Mouse (Mus musculus) skeletal muscle tissue, adult 2 months (tissue): Measurements from ENCODE around the gene Dhrs3.
A peak's percentile ranks its signal among the peaks of the same experiment; 100 is the strongest.

Source experiments
- DNase-seq: peaks from one replicate; pipeline ENCODE4 v3.0.0-alpha.2; 2012; ENCODE audit warnings: low read depth, low spot score

Gene Dhrs3

DNA sequence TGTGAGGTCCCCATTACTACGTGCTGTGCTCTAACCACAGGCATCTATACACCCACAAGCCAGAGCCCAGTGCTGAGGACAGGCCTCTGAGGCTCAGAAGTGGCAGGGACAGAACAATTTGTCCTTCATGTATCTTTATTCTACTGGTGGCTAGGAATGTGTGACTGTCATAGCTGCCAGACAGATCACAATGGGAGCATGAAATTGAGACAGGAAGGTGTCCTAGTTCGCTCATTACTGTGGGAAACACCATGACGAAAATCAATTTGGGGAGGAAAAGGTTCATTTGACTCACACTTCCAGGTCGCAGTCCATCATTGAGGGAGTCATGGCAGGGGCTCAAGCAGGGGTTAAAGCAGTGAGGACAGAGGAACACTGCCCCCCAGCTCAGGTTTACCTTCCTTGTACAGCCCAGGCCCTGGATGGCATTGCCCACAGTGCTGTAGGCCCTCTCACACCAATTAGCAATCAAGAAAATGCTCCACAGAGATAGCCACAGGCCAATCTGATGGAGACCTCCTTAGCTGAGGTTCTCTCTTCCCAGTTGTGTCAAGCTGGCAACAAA is 47.3 kb downstream of the Dhrs3 start:
- no peak for DNase-seq

DNA sequence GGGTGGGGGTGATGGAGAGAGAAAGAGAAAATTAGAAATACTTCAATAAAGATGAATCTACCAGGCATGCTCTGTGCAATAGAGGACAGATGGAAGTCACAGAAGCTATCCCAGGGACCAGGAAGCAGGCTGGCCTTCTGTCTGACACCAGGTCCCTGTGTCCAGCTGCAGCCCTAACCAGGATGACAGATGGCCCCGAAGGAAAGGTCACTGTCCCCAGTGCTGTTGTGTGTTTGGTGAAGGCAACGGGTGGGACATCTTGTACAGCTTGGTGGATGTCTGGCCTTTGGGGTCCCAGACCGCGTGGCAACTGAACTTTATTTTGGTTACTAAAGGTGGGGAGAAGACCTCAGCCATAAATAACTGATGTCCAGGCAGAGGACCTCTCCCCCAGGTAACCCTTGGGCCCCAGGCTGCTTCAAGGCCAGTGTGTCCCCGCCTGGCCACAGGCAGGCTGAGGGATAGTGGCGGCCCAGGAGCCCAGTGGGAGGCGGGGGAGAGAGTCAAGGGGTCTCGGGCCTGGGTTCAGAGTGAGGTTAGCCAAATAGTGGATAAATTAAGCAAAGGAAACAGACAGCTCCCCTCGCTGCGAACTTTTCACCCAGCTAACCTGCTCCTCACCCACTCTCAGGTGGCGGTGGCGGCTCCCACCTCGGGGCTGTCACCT is 48.3 kb downstream of the Dhrs3 start:
- DNase-seq: no peak

DNA sequence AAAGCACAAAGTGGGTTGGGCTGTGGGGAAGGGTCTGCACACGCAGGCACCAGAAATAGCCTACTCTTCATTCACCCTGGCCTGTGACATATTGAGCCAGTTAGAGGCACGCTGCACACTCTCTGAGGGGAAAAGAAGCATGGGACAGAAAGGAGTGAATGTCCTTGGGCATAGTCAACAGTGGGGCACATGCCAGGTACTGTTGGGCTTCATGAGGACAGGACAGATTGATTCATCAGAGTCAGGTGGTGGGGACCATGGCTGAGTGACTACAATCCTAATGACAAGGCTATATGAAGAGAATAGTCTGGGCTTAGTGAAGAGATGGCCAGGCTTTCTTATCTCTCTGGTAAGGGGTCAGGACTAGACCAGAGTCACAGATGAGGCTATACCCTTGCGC is 49.8 kb downstream of the Dhrs3 start:
- no peak for DNase-seq

DNA sequence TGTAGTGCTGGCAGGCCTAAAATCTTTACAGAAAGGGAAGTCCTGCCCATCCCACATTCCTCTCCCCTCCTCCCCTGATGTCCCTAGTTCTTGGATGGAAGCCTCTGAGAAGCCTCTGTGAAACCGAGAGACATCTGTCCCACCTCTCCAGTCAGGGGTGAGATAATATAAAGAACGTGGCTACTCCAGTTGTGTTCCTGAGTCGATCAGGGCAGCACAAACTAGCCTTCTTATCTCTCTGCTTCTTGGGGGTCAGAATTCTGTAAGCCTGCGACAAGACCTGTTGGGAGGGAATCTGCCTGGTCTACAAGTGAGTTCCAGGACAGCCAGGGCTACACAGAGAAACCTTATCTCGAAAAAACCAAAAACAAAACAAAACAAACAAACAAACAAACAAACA is 50.6 kb downstream of the Dhrs3 start:
- DNase-seq: no peak

DNA sequence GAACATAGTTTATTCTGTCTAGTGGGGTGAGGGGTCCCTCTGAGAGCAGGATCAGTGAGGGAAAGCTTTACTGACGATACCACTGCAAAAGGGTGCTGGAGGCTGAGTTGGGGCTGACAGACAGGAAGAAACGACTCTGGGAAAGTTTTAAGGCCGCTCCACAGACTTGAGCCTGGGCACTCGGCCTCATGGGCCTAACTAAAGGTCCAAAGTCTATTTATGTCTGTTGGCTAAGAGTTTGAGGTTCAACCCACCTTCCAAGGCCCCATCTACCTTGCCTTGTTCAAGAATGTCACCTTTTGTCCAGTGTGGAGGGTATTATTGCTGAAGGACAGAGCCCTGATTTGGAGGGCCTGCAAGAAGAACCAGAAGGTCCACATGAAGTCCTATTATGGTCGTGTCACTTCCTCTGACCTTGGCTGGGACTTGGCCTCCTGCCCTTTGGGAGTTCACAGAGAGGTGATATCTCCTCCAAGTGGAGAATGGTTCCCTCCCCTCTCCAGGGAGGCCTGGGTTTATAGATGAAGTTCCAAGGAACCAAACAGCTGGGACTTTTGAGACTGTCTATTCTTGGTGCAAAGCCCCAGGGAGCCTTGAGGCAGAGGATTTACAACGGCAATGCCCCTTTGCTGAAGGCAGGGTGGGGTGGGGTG is 55.2 kb downstream of the Dhrs3 start:
- DNase-seq: peak; percentile 78

DNA sequence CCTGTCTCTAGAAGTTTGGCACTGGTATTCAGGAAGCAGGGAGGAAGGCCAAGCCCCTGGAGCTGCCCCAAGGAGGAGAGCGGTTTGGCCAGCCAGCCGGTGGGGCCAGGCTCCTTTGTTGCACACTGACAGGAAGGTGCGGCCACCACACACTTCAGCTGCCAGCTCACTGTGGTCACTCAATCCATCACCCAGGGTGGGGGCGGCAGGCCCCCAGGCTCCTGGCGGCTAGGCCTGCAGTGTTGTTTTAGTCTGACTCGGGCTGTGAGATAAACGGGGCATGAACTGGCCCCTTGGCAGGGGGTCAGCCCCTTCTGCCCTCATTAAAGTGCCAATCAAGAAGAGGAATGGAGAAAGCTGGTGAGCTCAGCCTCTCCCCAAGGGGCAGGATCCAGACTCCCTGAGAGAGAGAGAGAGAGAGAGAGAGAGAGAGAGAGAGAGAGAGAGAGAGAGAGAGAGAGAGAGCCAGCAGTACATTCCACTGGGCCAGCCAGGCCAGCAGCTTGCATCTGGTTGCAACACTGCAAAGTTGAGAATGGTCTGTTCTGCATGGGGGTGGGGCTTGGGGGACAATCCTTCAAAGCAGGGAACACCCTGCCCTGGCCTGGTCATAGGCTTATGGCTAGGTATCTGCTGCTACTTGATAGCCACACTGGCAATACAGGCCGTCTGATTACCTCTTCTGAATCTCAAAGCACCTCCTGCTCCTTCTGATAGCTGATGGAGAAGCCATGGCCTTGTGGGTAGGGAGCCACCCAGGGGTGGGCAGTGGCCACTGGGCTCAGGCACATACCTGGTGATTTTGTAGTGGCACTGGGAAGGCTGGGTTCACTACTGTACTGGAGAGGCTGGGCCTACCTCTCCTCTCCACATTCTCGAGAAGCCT is 57.1 kb downstream of the Dhrs3 start:
- peak; percentile 77 for DNase-seq

DNA sequence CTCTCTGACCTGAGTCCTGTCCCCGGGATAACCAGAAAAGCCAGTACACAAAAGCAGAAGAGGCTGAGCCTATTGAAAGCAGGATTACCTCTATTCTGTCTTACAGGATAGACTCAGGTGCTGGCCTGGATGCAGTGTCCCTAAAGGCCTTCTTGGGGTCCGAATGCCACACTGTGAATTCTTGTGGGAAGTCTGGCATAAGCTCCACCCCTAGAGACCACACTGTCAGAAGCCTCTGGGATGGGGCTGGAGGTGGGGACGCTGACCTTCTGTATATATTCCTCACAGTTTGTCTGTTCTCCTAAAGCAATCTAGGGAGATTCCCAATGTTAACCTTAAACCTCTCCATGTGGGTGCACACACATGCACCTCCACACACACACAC is 57.7 kb downstream of the Dhrs3 start:
- no peak for DNase-seq

DNA sequence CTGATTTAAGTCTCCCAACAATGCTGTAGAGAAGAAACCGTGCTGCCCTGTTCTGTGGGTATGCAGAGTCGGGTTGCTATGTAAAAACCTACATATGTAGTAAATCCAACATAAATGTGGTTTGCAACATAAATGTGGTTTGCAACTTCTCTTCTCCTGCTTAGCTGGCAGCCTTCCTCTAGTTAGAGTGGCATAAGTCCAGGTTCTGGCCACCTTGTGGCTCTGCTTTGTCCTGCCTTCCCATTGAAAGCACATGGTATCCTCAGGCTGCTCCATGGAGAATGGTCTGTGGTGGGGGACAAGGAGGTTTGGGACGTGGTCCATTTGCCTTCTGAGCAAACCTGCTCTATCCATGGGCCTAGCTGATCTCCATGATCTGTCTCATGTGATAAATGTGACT is 58.3 kb downstream of the Dhrs3 start:
- DNase-seq: no peak

DNA sequence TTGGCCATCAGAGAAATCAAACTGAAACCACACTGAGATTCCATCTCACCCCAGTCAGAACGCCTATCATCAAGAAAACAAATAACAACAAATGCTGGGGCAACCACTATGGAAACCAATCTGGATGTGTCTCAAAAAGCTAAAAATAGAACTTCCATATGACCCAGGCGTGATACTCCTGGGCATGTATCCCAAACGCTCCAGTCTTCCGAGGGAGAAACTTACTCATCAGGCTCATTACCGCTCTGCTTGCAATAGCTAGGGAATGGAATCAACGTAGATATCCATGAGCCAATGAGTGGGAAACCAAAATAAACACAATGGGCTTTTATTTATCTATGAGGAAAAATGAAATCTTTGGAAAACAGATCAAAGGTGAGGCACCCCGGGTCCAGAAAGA is 59.2 kb downstream of the Dhrs3 start:
- peak; percentile 74 for DNase-seq

DNA sequence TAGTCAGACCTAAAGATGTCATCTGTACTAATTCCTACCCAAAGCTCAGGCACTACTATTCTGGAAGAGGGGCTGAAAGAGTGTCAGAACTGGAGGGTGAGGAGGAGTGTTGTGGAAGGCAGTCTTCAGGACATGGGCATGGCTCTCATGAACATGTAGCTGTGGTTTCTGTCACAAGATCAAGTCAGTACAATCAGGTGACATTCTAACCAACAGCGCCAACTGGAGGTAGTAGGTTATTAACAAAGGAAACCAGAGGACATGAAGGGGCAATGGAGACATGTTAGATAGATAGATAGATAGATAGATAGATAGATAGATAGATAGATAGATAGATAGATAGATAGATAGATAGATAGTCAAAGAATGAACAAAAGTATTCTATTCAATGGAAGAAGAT is 60.8 kb downstream of the Dhrs3 start:
- DNase-seq: no peak

DNA sequence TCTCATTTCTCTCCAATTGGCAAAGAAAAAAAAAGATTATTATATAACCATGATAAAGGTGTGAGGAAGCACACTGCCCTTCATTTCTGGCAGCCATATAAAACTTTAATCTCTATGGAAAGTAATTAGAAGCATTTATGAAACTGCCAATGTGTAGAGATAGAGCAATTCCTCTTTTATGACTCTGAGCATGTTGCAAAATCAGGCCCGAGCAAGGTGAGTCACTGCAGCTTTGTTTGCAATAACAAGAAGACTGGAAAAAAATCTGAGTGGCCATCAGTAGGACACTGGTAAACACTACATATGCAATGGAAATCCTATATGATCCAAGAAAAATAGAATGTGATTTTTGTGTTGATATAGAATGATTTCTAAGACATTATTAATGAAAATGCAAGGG is 63.2 kb downstream of the Dhrs3 start:
- DNase-seq: no peak

DNA sequence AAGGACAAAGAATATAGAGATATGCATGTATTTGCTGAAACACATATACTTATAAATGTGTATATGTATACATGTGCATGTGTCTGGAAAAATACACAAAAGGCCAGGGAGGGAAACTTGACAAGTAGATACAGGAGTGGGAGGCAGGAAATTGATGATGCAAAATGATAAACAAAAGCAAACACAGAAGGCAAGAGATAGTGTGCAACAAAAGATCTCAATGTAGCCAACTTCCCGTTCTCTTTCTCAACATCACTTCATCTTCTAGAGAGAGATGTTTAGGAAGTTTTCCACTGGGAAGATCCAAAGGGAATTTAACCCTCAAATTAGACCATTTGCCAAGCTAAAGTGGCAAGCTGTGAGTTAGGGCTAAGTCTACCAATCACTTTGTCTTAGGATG is 63.7 kb downstream of the Dhrs3 start:
- DNase-seq: no peak

DNA sequence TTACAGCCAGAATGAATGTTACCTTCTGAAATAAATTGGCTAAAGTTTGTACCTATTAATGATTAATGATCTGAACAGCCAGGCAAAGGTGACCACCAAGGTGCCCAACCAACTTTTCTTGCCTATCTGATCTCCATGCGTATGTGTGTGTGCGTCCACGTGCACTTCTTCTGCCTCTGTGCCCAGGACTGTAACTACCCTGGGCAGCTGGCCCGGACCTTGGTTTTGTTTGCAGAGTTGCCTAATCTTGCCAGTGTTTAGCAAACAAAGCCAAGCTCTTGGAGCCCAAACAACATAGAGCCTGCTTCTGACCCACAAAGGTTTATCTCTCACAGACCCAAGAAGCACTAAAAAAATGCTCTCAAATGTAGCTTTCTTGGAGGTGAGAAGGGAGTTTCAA is 64.6 kb downstream of the Dhrs3 start:
- DNase-seq: no peak

DNA sequence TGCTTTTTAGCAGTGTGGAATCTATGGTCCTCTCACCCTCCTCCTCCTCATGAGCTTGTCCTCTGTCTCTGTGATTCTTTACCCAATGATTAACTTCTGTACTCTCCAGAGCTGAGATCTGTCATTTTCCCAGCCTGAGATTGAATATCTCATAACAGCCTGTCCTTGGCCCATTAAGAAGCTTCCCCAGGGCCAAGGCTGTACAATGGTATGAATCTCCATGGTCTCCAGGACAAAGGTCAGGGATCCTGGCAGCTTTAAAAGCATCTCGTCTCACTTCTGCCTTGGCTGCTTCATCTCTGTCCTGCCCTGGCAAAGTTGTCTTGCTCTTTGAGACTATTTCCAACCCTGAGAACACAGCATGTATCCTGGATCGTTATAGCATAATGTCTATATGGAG is 65.1 kb downstream of the Dhrs3 start:
- no peak for DNase-seq

DNA sequence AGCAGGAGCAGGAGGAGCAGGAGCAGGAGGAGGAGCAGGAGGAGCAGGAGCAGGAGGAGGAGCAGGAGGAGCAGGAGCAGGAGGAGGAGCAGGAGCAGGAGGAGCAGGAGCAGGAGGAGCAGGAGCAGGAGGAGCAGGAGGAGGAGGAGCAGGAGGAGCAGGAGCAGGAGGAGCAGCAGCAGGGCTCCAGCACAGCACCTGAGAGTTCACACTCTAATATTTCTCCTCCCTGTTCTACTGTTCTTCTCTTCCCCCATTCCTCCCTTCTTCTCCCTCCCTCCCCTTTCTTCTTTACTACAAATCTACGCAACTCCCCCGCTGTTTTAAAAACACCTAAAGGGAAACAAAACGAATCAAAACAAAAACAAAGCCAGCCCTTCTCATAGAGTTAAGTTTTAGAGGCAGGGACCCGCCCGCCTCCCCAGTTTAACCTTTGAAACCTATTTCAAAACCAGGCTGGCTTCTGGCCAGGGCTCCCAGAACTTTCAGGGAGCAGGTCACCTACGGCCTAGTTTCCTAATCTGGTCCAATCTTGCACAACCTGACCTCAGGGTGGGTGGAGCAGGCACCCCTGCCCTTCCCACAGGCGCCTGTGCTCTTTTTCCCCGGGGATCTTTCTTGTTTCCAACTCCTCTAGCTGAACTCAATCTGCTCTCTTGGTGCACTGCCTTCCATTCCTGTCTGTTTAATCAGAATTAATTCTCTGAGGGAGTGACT is 67.7 kb downstream of the Dhrs3 start:
- DNase-seq: peak; percentile 66

DNA sequence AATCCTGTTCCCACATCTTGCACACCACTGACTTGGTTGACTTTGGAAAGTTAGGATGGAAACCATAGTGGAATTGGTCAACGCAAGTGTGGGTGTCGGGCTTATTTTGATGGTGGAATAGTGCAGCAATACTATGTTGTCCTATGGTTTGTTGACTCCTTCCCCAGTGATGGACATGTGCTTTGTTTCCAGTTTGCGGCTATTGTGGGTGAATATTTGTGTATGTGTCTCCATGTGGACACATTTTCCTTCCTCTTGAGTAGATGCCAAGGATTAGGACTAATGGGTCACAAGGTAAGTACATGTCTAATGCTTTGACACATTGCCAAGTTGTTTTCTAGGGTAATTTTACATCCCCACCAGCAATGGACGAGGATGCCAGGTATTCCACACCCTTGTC is 68.6 kb downstream of the Dhrs3 start:
- DNase-seq: no peak

DNA sequence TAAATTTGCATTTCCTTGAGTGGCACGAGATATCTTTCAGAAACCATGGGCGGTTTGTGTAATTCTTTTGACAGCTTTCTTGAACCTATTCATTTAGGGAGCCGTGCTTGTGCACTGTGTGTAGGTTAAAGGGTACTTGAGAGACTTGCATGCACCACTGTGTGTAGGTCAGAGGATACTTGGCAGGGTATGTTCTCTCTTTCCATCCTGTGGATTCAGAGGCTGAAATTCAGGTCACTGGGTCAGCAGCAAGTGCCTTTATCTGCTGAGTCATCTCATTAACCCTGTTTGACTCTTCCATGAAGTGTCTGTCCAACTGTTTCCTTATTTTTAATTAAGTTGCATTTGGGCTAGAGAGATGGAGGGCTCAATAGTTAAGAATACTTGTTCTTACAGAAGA is 69.1 kb downstream of the Dhrs3 start:
- DNase-seq: no peak

DNA sequence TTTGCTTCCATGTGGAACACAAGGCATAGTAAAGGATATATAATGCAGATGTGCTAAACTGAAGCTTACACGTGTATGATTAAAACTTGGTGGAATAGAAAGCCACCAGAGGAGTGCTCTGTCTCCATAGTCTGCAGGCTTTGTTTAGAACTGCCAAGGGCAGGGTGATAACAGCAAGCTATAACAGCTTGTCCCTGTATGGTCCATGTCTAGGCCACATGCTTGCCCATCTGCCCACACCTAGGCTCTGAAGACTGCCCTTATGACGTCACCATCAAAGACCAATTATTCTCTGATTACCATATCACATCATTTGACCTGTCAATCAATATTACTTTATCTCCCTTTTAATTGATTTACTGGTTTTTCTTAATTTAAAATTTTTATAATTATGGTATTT is 72.6 kb downstream of the Dhrs3 start:
- no peak for DNase-seq

DNA sequence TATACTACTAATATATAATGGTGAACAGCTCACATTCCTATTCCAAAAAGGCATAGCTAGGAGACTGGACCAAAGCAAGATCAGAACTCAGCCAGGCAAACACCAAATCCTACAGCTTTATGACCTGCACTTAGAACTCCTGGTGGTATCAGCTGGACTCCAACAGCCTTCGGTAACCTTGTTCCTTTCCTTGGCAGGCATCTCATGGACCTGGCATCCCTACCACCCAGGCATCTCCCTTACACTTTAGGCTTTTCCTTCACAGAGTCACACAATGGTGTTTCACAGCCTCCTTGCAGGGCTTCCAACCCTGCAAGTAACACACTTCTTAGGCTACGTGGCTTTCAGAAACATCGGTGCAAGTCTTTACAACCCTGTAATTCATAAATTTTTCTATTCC is 75.7 kb downstream of the Dhrs3 start:
- no peak for DNase-seq

DNA sequence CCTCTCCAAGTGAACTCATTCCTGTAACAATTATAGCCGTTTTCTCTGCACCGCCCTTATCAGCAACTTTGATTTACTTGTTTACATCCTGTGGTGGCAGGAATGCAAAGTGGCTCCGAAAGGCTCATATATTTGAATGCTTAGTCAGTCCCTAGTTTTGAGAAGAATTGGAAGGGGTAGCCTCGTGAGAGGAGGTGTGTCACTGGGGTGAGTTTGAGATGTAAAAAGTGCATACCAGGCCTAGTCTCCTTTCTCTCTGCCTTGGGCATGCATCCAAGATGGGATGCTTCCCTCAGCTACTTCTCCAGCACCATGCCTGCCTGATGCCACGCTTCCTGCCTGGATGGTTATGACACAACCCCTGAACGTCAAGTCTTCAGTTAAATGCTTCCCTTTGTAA is 76.4 kb downstream of the Dhrs3 start:
- DNase-seq: no peak

DNA sequence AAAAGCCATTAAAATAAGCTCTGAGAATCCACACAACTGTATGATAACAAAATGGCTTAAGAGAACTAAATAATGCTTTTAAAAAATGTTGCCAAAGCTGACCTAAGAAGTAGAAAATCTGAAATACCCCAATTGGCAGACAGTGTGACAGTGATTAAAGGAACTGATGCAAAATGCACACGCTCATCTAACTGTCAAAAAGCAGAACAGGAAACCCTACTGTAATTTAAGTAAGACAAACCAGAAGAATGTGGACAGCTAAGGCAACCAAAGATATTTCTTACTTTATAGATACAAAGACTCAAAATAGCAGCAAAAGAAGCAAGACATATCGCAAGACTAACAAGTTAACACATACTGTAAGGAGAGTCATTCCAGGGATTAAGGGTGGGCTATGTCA is 78.4 kb downstream of the Dhrs3 start:
- no peak for DNase-seq
